Mouse (Mus musculus) liver, adult 2 months (tissue): ENCODE data around the gene Agps.

Source experiments
- CTCF ChIP-seq: fragments of 200-500 bp; IDR thresholded peaks from 2 replicates; pipeline ENCODE4 v1.5.1; 2011; ENCODE audit warnings: low read depth, low read length, control low read depth
- POLR2A ChIP-seq: fragments of 200-500 bp; IDR thresholded peaks from 2 replicates; pipeline ENCODE4 v1.6.1; 2011; ENCODE audit warnings: low read length, control low read depth; ENCODE audit not compliant: insufficient read depth; ENCODE audit errors: extremely low read depth

DNA sequence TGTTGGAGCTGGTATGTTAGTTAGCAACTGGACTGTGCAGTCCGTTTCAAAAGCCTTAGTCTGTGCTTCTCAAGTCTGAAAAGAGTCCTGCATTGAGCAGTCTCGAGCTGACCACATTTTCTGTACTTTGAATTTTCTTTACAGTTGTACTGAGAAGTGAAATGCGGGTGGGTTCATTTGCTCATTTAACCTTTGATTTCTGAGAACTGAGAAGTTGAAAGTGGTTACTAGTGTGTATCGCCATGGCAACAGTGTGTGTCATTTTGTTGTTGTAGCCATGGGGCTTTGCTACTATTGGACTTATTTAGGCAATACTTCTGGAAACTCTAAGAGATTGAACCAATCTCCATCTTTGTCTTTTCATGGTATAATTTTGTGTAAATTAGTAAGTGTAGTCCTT is 60.0 kb downstream of the Agps start:
- TF ChIP-seq POLR2A (no peak), CTCF (no peak)
